Mouse (Mus musculus): Measurements from ENCODE around the gene Iqcj. TPM values are rescaled to one million over a fixed set of nuclear protein-coding genes. Genes with fewer than 3 reads are reported as not detected.

Gene Iqcj
- polyA plus RNA-seq, 1 experiment, result not detected

DNA sequence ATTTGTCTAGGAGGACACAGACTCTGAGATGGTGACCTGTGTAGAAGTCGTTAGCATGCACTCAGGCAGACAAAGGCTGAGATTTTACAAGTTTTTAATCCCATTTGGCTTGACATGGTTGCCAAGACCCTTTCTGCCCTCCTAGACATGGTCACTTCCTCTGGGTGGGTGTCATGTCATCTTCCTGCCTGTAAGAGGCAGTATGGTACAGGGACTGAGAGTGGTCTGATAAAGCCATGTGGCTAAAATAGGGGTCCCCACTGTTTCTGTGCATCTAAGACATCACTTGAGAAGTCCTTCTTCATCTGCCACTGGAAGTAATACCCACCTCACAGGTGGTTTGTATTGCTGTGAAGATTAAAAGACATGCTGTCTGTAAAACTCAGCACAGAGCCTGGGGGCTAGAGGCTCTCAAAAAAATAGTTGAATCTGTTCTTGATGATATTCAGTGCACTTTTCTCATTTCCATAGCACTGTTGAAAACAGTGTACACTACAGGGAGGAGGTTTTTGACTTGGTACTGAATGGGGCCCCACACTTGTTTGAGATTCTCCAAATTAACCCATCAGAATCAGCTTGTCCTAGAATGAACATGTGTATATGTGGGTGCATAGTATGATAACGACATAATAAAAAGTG is 167.3 kb downstream of the Iqcj start:
- no peaks in the 10 kb centered on the region for H3K79me3 ChIP-seq (ENCODE audit: low read depth)
- H3K79me2 ChIP-seq (ENCODE audit: control insufficient read depth, insufficient read depth), result no peaks in the 10 kb centered on the region
- no peak overlapping the region for H3K4me3 ChIP-seq (ENCODE audit: insufficient read depth, poor library complexity, severe bottlenecking)
- TF ChIP-seq CTCF (IDR thresholded peaks at IDR 0.05; ENCODE audit: control insufficient read depth, insufficient read depth, insufficient read length) (no peak), MYOG (IDR thresholded peaks at IDR 0.05; ENCODE audit: control insufficient read depth, extremely low read depth, insufficient read length) (no peak), MAX (IDR thresholded peaks at IDR 0.05) (no peak), USF1 (IDR thresholded peaks at IDR 0.05; ENCODE audit: low read depth) (no peak), FOSL1 (IDR thresholded peaks at IDR 0.05; ENCODE audit: insufficient read depth, low read length, poor library complexity, severe bottlenecking) (no peak), CEBPB (IDR thresholded peaks at IDR 0.05; ENCODE audit: low read depth) (no peak), MYOD1 (IDR thresholded peaks at IDR 0.05; ENCODE audit: control insufficient read depth, insufficient read length, low read depth) (no peak)
- no peaks in the 10 kb centered on the region for H3K36me3 ChIP-seq (ENCODE audit: control insufficient read depth, insufficient read depth)
- no peak overlapping the region for H3ac ChIP-seq (ENCODE audit: control insufficient read depth, insufficient read length, low read depth)
- peaks cover 3% of the 10 kb centered on the region for H3K27me3 ChIP-seq (ENCODE audit: control insufficient read depth, insufficient read depth, insufficient read length)

- Histone ChIP-seq H3K79me2 (ENCODE audit: control insufficient read depth, insufficient read depth) (no peaks in the 10 kb centered on the region), H3K36me3 (ENCODE audit: control insufficient read depth, insufficient read depth) (no peaks in the 10 kb centered on the region), H3K4me3 (ENCODE audit: insufficient read depth, poor library complexity, severe bottlenecking) (no peak within 1 kb of the TSS), H3K27me3 (ENCODE audit: control insufficient read depth, insufficient read depth, insufficient read length) (peaks cover 3% of the 10 kb centered on the region), H3K79me3 (ENCODE audit: low read depth) (no peaks in the 10 kb centered on the region), H3ac (ENCODE audit: control insufficient read depth, insufficient read length, low read depth) (no peak within 1 kb of the TSS)
- TF ChIP-seq MYOD1 (IDR thresholded peaks at IDR 0.05; ENCODE audit: control insufficient read depth, insufficient read length, low read depth), result no peak
- TF ChIP-seq CEBPB (IDR thresholded peaks at IDR 0.05; ENCODE audit: low read depth), result no peak
- TF ChIP-seq FOSL1 (IDR thresholded peaks at IDR 0.05; ENCODE audit: insufficient read depth, low read length, poor library complexity, severe bottlenecking), result no peak
- TF ChIP-seq MYOG (IDR thresholded peaks at IDR 0.05; ENCODE audit: control insufficient read depth, extremely low read depth, insufficient read length), result no peak
- no peak for TF ChIP-seq USF1 (IDR thresholded peaks at IDR 0.05; ENCODE audit: low read depth)
- TF ChIP-seq MAX (IDR thresholded peaks at IDR 0.05), result no peak
- TF ChIP-seq CTCF (IDR thresholded peaks at IDR 0.05; ENCODE audit: control insufficient read depth, insufficient read depth, insufficient read length), result no peak
These were observed 172.7 kb downstream of the Iqcj start, which contains the start of gene Schip1 for GRCm38 (mm10) chr3:68064731-68065130. Schip1 (plus strand) TSS chr3:68064802.

DNA sequence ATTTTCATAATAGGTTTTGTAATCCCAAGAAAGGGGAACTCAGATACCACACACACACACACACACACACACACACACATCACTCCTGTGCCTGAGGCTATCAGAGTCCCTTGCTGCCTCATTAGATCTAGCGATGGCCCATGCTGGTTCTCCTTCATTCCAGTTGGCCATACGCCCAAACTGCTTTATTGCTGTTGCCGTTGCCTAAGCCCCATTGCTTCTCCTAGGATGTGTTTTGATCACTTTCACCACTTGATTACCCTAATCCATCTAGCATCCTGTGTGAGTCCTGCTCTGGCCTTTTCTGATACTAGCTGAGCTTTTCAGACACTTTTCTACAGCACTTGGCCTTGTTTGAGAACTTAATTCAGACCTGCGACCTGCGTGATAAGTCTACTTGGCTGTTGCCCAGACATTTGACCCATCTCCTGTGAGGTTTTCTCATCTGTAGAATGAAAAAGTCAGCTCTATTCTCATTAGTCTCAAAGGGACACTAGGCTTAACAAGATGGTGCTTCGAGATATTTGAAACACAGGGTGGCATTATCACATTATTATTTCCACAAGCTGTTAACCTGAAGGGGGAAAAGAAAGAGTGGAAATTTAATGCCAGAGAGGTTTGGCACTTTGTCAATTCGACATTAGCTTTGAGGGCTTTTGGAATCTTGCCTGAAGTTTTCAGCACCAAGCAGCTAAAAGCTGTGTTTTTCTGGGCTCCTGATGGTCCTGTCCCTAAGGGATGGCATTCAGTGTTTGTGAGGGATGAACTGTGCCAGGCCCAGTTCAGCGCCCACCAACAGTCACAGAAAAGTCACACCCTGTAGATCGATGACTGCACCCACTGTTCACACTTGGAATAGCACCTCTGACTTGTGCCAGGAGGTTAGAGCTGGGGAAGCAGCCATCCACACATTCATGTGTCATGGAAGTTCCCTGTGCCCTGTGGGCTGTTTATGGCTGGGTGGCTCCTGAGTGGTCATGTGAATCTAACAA is 179.7 kb downstream of the Iqcj start:
- no peak overlapping the region for H3ac ChIP-seq (ENCODE audit: control insufficient read depth, insufficient read length, low read depth)
- no peaks in the 10 kb centered on the region for H3K79me2 ChIP-seq (ENCODE audit: control insufficient read depth, insufficient read depth)
- H3K4me3 ChIP-seq (ENCODE audit: insufficient read depth, poor library complexity, severe bottlenecking), result no peak overlapping the region
- H3K27me3 ChIP-seq (ENCODE audit: control insufficient read depth, insufficient read depth, insufficient read length), result no peaks in the 10 kb centered on the region
- TF ChIP-seq MYOG (IDR thresholded peaks at IDR 0.05; ENCODE audit: control insufficient read depth, extremely low read depth, insufficient read length) (no peak), FOSL1 (IDR thresholded peaks at IDR 0.05; ENCODE audit: insufficient read depth, low read length, poor library complexity, severe bottlenecking) (no peak), CTCF (IDR thresholded peaks at IDR 0.05; ENCODE audit: control insufficient read depth, insufficient read depth, insufficient read length) (no peak), CEBPB (IDR thresholded peaks at IDR 0.05; ENCODE audit: low read depth) (no peak), MAX (IDR thresholded peaks at IDR 0.05) (no peak), USF1 (IDR thresholded peaks at IDR 0.05; ENCODE audit: low read depth) (no peak), MYOD1 (IDR thresholded peaks at IDR 0.05; ENCODE audit: control insufficient read depth, insufficient read length, low read depth) (no peak)
- no peaks in the 10 kb centered on the region for H3K79me3 ChIP-seq (ENCODE audit: low read depth)
- H3K36me3 ChIP-seq (ENCODE audit: control insufficient read depth, insufficient read depth), result no peaks in the 10 kb centered on the region

GRCm38 (mm10) chr3:68077406-68077805 is 185.4 kb downstream of the Iqcj start:
- no peak overlapping the region for H3K4me3 ChIP-seq (ENCODE audit: insufficient read depth, poor library complexity, severe bottlenecking)
- H3K79me3 ChIP-seq (ENCODE audit: low read depth), result no peaks in the 10 kb centered on the region
- no peak overlapping the region for H3ac ChIP-seq (ENCODE audit: control insufficient read depth, insufficient read length, low read depth)
- no peaks in the 10 kb centered on the region for H3K79me2 ChIP-seq (ENCODE audit: control insufficient read depth, insufficient read depth)
- TF ChIP-seq MYOG (IDR thresholded peaks at IDR 0.05; ENCODE audit: control insufficient read depth, extremely low read depth, insufficient read length) (no peak), FOSL1 (IDR thresholded peaks at IDR 0.05; ENCODE audit: insufficient read depth, low read length, poor library complexity, severe bottlenecking) (no peak), MYOD1 (IDR thresholded peaks at IDR 0.05; ENCODE audit: control insufficient read depth, insufficient read length, low read depth) (no peak), USF1 (IDR thresholded peaks at IDR 0.05; ENCODE audit: low read depth) (no peak), CEBPB (IDR thresholded peaks at IDR 0.05; ENCODE audit: low read depth) (no peak), CTCF (IDR thresholded peaks at IDR 0.05; ENCODE audit: control insufficient read depth, insufficient read depth, insufficient read length) (no peak), MAX (IDR thresholded peaks at IDR 0.05) (no peak)
- H3K36me3 ChIP-seq (ENCODE audit: control insufficient read depth, insufficient read depth), result no peaks in the 10 kb centered on the region
- no peaks in the 10 kb centered on the region for H3K27me3 ChIP-seq (ENCODE audit: control insufficient read depth, insufficient read depth, insufficient read length)

GRCm38 (mm10) chr3:68085024-68085423 is 193.0 kb downstream of the Iqcj start:
- H3K79me3 ChIP-seq (ENCODE audit: low read depth), result no peaks in the 10 kb centered on the region
- no peak overlapping the region for H3ac ChIP-seq (ENCODE audit: control insufficient read depth, insufficient read length, low read depth)
- no peak for TF ChIP-seq CEBPB (IDR thresholded peaks at IDR 0.05; ENCODE audit: low read depth)
- no peak for TF ChIP-seq MYOG (IDR thresholded peaks at IDR 0.05; ENCODE audit: control insufficient read depth, extremely low read depth, insufficient read length)
- TF ChIP-seq USF1 (IDR thresholded peaks at IDR 0.05; ENCODE audit: low read depth), result no peak
- no peak for TF ChIP-seq MAX (IDR thresholded peaks at IDR 0.05)
- no peak for TF ChIP-seq FOSL1 (IDR thresholded peaks at IDR 0.05; ENCODE audit: insufficient read depth, low read length, poor library complexity, severe bottlenecking)
- no peak for TF ChIP-seq MYOD1 (IDR thresholded peaks at IDR 0.05; ENCODE audit: control insufficient read depth, insufficient read length, low read depth)
- no peak for TF ChIP-seq CTCF (IDR thresholded peaks at IDR 0.05; ENCODE audit: control insufficient read depth, insufficient read depth, insufficient read length)
- no peaks in the 10 kb centered on the region for H3K27me3 ChIP-seq (ENCODE audit: control insufficient read depth, insufficient read depth, insufficient read length)
- no peaks in the 10 kb centered on the region for H3K79me2 ChIP-seq (ENCODE audit: control insufficient read depth, insufficient read depth)
- no peaks in the 10 kb centered on the region for H3K36me3 ChIP-seq (ENCODE audit: control insufficient read depth, insufficient read depth)
- no peak overlapping the region for H3K4me3 ChIP-seq (ENCODE audit: insufficient read depth, poor library complexity, severe bottlenecking)

All from C2C12 (cell line).